Mouse (Mus musculus) megakaryocyte, embryonic 14.5 days (primary cell): ENCODE data around the gene Rbm15.

ENCODE experiments used
- FLI1 ChIP-seq: IDR thresholded peaks from 2 replicates; pipeline ENCODE4 v1.6.1; 2012; ENCODE audit warnings: low read length, inconsistent platforms, mixed read lengths
- GATA1 ChIP-seq: IDR thresholded peaks from 3 replicates; pipeline ENCODE4 v1.6.1; 2012; ENCODE audit warnings: mixed read lengths, low read length, inconsistent platforms, borderline replicate concordance

DNA sequence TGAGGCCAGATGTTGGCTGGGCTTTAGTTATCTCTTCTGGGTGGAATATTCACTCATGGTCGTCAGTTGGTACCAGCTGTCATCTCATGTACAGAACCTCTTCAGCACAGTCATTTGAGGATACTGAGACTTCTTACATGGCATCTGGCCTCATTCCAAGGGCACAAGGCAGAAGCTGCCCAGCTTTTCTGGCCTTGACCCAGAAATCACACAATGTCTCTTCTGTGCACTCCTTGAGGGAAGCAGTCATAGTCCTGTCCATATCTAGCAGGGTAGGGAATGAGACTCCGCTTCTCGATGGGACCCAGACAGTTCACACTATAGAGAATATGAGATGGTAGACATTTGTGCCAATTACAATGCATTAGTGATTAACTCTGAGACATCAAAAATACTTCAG, 15.5 kb upstream of the Rbm15 start:
- TF ChIP-seq GATA1 (no peak), FLI1 (no peak)
